Comparison of ENCODE assay signal across 26 mouse cellular contexts in genomic region chr3:103758456-103758855, GRCm38 (mm10). TPM values are rescaled to one million over a fixed set of nuclear protein-coding genes. Genes with fewer than 3 reads are reported as not detected.
"Had no signal": no experiment of that assay in that cellular context is flagged by ENCODE, and none has a peak within 500 bp of the region (broad histone marks: within the 10 kb centered on the region; RNA-seq: fewer than 3 reads in every experiment).

No protein-coding gene starts in this region.

- DNase-seq: lung, embryonic 14.5 days; lung, postnatal 10 days; lung, postnatal 4 days; midbrain, embryonic 14.5 days; retina, postnatal 1 day; right cerebral cortex, adult 18-20 months; right cerebral cortex, postnatal 25 days; right cerebral cortex, postnatal 4 days; spleen, adult 18-20 months; thymus, adult 18-20 months; thymus, postnatal 14 days; thymus, postnatal 36 days had no signal

- H3K4me3 ChIP-seq: midbrain, embryonic 10.5 days; midbrain, embryonic 12.5 days; myocyte; neural tube, embryonic 13.5 days; neural tube, embryonic 15.5 days had no signal

- H3K4me1 ChIP-seq: midbrain, embryonic 10.5 days; midbrain, embryonic 12.5 days; neural tube, embryonic 13.5 days; neural tube, embryonic 15.5 days had no signal

- H3K9me3 ChIP-seq: midbrain, embryonic 10.5 days; midbrain, embryonic 12.5 days; neural tube, embryonic 13.5 days; neural tube, embryonic 15.5 days had no signal

- H3K4me2 ChIP-seq: lung, embryonic 14.5 days; midbrain, embryonic 12.5 days; neural tube, embryonic 13.5 days; neural tube, embryonic 15.5 days had no signal

- ATAC-seq: midbrain, embryonic 16.5 days had no signal

- H3K27me3 ChIP-seq: midbrain, embryonic 12.5 days; neural tube, embryonic 13.5 days; neural tube, embryonic 15.5 days had no signal

- H3K27ac ChIP-seq: midbrain, embryonic 10.5 days; midbrain, embryonic 12.5 days; neural tube, embryonic 13.5 days; neural tube, embryonic 15.5 days had no signal

- H3K9ac ChIP-seq: lung, embryonic 14.5 days; midbrain, embryonic 12.5 days; neural tube, embryonic 13.5 days; neural tube, embryonic 15.5 days had no signal

RNA-seq across cellular contexts. Expression of gene Gm10964, which starts 19.3 kb away (rescaled TPM):
- total RNA-seq: megakaryocyte, adult 5-6 weeks; megakaryocyte-erythroid progenitor cell, adult 5-6 weeks had no signal
- polyA plus RNA-seq: lung, embryonic 14.5 days; lung, embryonic 16.5 days; midbrain, embryonic 10.5 days; midbrain, embryonic 12.5 days; midbrain, embryonic 14.5 days; midbrain, embryonic 16.5 days; myocyte; neural tube, embryonic 11.5 days; neural tube, embryonic 13.5 days; neural tube, embryonic 15.5 days; small intestine, adult 2 months; stomach, embryonic 14.5 days; stomach, embryonic 16.5 days; thymus, postnatal 0 days had no signal
